Mouse (Mus musculus): ENCODE results near the gene Hmgcl. TPM values are rescaled to one million over a fixed set of nuclear protein-coding genes. Genes with fewer than 3 reads are reported as not detected.

Gene Hmgcl
- polyA plus RNA-seq, 2 experiments = 69.7 to 93.4 TPM

DNA sequence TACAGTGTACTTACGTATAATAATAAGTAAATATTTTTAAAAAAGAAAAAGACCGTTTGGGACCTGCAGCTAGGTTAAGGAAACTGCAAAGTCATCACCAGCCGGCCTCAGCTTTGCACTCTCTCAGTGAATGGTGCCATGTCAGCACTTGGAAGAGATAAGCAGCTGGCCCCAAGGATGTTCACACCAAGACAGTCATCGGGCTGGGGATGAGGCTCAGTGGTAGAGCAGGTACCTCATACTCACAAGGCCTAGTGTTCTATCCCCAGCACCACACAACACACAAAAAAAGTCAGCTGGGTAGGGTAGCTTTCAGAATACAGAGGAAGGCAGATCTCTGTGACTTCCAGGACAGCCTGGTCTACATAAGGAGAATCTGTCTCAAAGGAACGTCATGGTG lies 38.9 kb downstream of the Hmgcl start:
- DNase-seq (ENCODE audit: low spot score) (no peak), ATAC-seq (ENCODE audit: low FRiP score, low read depth) (no peak)
- WGBS = 91% methylated on average over 5 of the region's 5 CpGs
- H3K27ac ChIP-seq (replicated peaks; ENCODE audit: low read depth, low read length) = no peak overlapping the region
- H3K27me3 ChIP-seq (ENCODE audit: control insufficient read depth, insufficient read depth, low read length) = no peaks in the 10 kb centered on the region
- no peaks in the 10 kb centered on the region for H3K9me3 ChIP-seq (ENCODE audit: control insufficient read depth, low read length)
- peaks cover 37% of the 10 kb centered on the region for H3K36me3 ChIP-seq (ENCODE audit: control insufficient read depth, insufficient read depth, low read length)
- no peak for TF ChIP-seq POLR2A (IDR thresholded peaks at IDR 0.05; ENCODE audit: borderline replicate concordance, extremely low read depth, insufficient read depth, insufficient read length)
- peaks cover 11% of the 10 kb centered on the region for H3K4me1 ChIP-seq (ENCODE audit: control insufficient read depth, insufficient read depth, low read length)
- no peak overlapping the region for H3K9ac ChIP-seq (ENCODE audit: low read depth, low read length, severe bottlenecking)
- H3K4me2 ChIP-seq (replicated peaks; ENCODE audit: low read depth, low read length, severe bottlenecking) = peak overlapping the region; percentile 79; the same call in 1 of the 2 replicates
- H3K4me3 ChIP-seq (replicated peaks; ENCODE audit: low read length) = no peak overlapping the region

DNA sequence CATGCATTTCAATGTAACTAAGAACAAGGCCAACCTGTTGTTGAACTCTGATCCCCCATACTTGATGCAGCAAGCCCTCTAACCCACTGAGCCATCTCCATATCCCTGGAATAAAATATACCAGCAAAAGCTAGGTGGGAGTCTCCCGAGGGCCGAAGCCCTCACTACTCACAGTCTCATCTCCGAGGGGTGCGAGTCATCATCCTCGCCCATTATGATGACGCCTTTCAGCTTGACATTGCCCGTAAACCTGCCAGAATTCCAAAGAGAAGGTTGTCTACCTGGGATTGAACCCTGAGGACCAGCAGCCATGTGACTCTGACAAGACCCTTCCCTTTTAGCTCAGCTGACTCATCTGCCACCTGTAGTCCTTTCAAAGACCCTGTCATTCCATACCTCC lies 39.5 kb downstream of the Hmgcl start:
- no peaks in the 10 kb centered on the region for H3K9me3 ChIP-seq (ENCODE audit: control insufficient read depth, low read length)
- ATAC-seq (ENCODE audit: low FRiP score, low read depth) = no peak
- H3K27me3 ChIP-seq (ENCODE audit: control insufficient read depth, insufficient read depth, low read length) = no peaks in the 10 kb centered on the region
- H3K4me3 ChIP-seq (replicated peaks; ENCODE audit: low read length) = peak overlapping the region; percentile 93
- H3K4me1 ChIP-seq (ENCODE audit: control insufficient read depth, insufficient read depth, low read length) = peaks cover 11% of the 10 kb centered on the region
- 84% methylated on average over 7 of the region's 7 CpGs for WGBS
- TF ChIP-seq POLR2A (IDR thresholded peaks at IDR 0.05; ENCODE audit: borderline replicate concordance, extremely low read depth, insufficient read depth, insufficient read length) = no peak
- H3K9ac ChIP-seq (ENCODE audit: low read depth, low read length, severe bottlenecking) = peak overlapping the region; percentile 90; the same call in 1 of the 2 replicates
- peaks cover 35% of the 10 kb centered on the region for H3K36me3 ChIP-seq (ENCODE audit: control insufficient read depth, insufficient read depth, low read length)
- no peak overlapping the region for H3K27ac ChIP-seq (replicated peaks; ENCODE audit: low read depth, low read length)
- peak overlapping the region; percentile 79 for H3K4me2 ChIP-seq (replicated peaks; ENCODE audit: low read depth, low read length, severe bottlenecking)
- no peak for DNase-seq (ENCODE audit: low spot score)

DNA sequence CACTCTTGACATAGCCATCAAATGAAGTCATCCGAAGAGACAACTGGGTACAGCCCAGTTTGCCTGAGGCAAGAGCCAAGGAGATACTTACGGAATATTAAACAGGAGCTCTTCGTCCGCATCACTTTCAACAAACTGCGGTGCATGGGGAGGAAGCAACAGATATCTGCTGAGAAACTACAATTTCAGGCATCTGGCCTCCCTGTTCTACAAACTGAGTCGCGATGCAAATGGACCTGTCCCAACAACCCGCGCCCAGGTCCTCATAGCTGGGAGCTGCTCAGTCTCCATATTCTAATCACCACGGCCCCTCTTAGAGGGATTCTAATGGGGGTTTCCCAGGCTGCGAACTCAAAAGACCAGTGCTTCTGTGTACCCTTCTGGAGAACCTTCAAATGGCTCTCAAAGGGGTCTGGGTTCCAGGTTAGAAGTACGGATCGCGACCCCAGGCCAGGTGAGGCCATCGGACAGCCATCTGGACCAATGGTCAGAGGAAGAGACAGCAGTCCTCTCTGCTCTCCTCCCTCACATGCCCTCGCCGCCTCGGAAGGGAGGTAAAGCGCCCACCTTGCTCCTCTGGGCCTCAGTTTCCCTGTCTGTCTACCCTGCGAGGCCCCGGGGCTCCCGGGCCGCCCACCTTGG lies 40.2 kb downstream of the Hmgcl start:
- 11% methylated on average over 23 of the region's 23 CpGs for WGBS
- Histone ChIP-seq H3K36me3 (ENCODE audit: control insufficient read depth, insufficient read depth, low read length) (peaks cover 29% of the 10 kb centered on the region), H3K9me3 (ENCODE audit: control insufficient read depth, low read length) (no peaks in the 10 kb centered on the region), H3K27me3 (ENCODE audit: control insufficient read depth, insufficient read depth, low read length) (no peaks in the 10 kb centered on the region), H3K27ac (replicated peaks; ENCODE audit: low read depth, low read length) (peak overlapping the region; percentile 77), H3K4me3 (replicated peaks; ENCODE audit: low read length) (peak overlapping the region; percentile 93), H3K4me1 (ENCODE audit: control insufficient read depth, insufficient read depth, low read length) (peaks cover 11% of the 10 kb centered on the region), H3K9ac (ENCODE audit: low read depth, low read length, severe bottlenecking) (peak overlapping the region; percentile 90), H3K4me2 (replicated peaks; ENCODE audit: low read depth, low read length, severe bottlenecking) (peak overlapping the region; percentile 79)
- ATAC-seq (ENCODE audit: low FRiP score, low read depth) (no peak), DNase-seq (ENCODE audit: low spot score) (no peak)
- TF ChIP-seq POLR2A (IDR thresholded peaks at IDR 0.05; ENCODE audit: borderline replicate concordance, extremely low read depth, insufficient read depth, insufficient read length) = no peak

DNA sequence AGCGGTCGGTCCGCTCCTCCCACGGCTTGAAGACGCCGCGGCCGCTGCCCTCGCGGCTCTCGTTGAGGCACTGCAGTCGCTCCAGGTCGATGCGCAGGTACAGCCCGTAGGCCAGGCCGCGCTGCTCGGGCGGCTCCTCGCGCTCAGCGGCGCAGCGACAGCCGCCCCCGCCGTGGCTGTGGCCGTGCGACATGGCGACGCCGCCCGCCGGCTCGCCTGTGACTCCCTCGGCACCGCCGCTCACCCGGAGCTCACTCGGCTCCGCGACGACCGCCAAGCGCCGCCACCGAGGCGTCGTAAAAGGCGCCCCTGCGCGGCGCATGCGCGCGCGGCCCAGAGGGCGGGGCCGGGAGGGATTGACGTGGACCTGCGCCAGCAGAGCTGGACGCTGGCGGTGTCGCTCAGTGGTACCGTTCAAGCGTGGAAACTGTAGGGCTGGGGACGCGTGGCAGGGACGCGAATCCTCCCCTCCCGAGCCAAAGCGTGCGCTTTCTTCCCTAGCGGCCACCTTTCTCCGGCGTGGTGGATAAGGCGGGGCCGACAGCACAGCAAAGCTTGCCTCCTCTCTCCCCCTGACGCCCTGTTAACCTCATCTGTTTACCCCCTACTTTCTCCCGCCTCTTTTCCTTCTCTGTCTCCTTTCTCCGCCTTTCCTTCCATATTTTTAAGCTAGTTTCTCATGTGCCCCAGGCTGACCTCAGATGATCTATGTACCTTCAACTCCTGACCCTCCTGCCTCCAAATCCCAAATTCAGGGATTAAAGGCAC lies 40.9 kb downstream of the Hmgcl start, which contains the start of gene Pithd1:
Gene Pithd1 (minus strand): TSS at position 322 of the 768 bp plus-strand sequence.
- peak within 1 kb of the TSS; percentile 79 for H3K4me2 ChIP-seq (replicated peaks; ENCODE audit: low read depth, low read length, severe bottlenecking)
- under 1% methylated on average over 53 of the region's 81 CpGs for WGBS
- peak within 1 kb of the TSS; percentile 90 for H3K9ac ChIP-seq (ENCODE audit: low read depth, low read length, severe bottlenecking)
- ATAC-seq (ENCODE audit: low FRiP score, low read depth) (peak; percentile 88), DNase-seq (ENCODE audit: low spot score) (peak; percentile 87)
- peaks cover 11% of the 10 kb centered on the region for H3K4me1 ChIP-seq (ENCODE audit: control insufficient read depth, insufficient read depth, low read length)
- peaks cover 22% of the 10 kb centered on the region for H3K36me3 ChIP-seq (ENCODE audit: control insufficient read depth, insufficient read depth, low read length)
- H3K27me3 ChIP-seq (ENCODE audit: control insufficient read depth, insufficient read depth, low read length) = no peaks in the 10 kb centered on the region
- no peaks in the 10 kb centered on the region for H3K9me3 ChIP-seq (ENCODE audit: control insufficient read depth, low read length)
- peak; percentile 89; the same call in 1 of the 2 replicates for TF ChIP-seq POLR2A (IDR thresholded peaks at IDR 0.05; ENCODE audit: borderline replicate concordance, extremely low read depth, insufficient read depth, insufficient read length)
- H3K4me3 ChIP-seq (replicated peaks; ENCODE audit: low read length) = peak within 1 kb of the TSS; percentile 93
- peak within 1 kb of the TSS; percentile 77 for H3K27ac ChIP-seq (replicated peaks; ENCODE audit: low read depth, low read length)

DNA sequence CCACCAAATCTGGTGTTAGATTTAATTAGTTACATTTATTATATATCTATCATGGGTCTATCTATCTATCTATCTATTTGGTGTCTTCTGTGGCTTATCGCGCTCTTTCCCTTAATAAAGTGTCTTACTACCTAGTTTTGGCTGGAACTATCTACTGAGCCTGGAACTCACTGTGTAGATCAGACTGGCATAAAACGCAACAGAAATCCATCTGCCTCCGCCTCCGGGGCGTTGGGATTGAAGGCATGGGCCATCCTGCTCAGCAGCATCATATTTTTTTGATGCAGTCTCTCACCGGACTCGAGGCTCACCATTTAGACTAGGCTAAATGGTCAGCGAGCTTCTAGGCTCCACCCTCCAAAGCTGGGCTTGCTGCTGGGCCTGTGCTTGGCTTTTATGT lies 41.5 kb downstream of the Hmgcl start:
- Histone ChIP-seq H3K4me1 (ENCODE audit: control insufficient read depth, insufficient read depth, low read length) (peaks cover 11% of the 10 kb centered on the region), H3K4me2 (replicated peaks; ENCODE audit: low read depth, low read length, severe bottlenecking) (peak overlapping the region; percentile 79), H3K9me3 (ENCODE audit: control insufficient read depth, low read length) (no peaks in the 10 kb centered on the region), H3K27ac (replicated peaks; ENCODE audit: low read depth, low read length) (peak overlapping the region; percentile 77), H3K9ac (ENCODE audit: low read depth, low read length, severe bottlenecking) (peak overlapping the region; percentile 90), H3K4me3 (replicated peaks; ENCODE audit: low read length) (peak overlapping the region; percentile 93), H3K36me3 (ENCODE audit: control insufficient read depth, insufficient read depth, low read length) (peaks cover 22% of the 10 kb centered on the region), H3K27me3 (ENCODE audit: control insufficient read depth, insufficient read depth, low read length) (no peaks in the 10 kb centered on the region)
- DNase-seq (ENCODE audit: low spot score) (no peak), ATAC-seq (ENCODE audit: low FRiP score, low read depth) (no peak)
- WGBS = 64% methylated on average over 9 of the region's 9 CpGs
- TF ChIP-seq POLR2A (IDR thresholded peaks at IDR 0.05; ENCODE audit: borderline replicate concordance, extremely low read depth, insufficient read depth, insufficient read length) = no peak
